Mouse (Mus musculus): ENCODE results near the gene Cars. TPM values are rescaled to one million over a fixed set of nuclear protein-coding genes. Genes with fewer than 3 reads are reported as not detected.
"Not testable (repeated sequence)": the region's sequence is repeated elsewhere in the genome, so short reads cannot be mapped to it uniquely, and the experiment has no call there.

Cars gene
- polyA plus RNA-seq (2016; fragmentation: Nextera tagmentation; extraction: Ambion mirVana): 56.7 and 59.6 TPM in 2 replicates

DNA sequence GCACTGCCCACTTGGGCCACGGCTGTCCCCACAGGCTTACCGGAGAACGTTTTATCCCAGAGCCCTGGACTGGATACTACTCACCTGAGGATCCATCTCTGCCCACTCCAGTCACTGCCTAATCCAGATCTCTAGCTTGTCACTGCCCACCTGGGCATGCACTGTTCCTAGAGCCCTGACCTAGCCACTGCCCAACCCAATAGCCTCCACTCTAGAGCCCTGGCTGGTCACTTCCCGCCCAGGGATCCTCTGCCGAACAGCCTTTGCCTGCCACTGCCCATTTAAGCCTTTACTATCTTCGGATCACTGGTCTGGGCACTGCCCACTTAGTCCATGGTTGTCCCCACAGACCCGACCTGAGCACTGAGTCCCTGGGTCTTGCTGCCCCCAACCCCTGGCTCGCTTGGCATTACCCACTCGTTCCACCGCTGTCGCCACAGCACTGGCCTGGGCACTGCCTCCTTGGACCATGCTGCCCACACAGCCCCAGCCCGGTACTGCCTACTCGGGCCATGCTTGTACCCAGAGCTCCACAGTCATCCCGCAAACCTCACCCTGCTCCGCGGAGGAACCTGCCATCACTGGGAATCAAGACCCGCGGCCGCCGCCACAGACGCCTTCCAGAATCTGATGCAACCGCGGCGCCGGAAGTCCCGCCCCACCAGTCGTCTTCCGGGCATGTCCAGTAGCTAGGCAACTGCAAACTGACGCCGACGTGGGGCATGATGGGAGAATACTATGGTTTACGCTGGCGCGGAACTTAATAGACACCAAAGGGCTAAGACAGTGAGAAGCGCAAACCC, at the start of gene Cars:
Cars (minus strand) TSS at position 663 of the 803 bp plus-strand sequence.
- peak within 1 kb of the TSS; percentile 41; the same call in 1 of the 2 replicates for H3K27ac ChIP-seq
- H3K9ac ChIP-seq (replicated peaks): peak within 1 kb of the TSS; percentile 89
- peak within 1 kb of the TSS; percentile 95 for H3K4me2 ChIP-seq
- H3K27me3 ChIP-seq: no peaks in the 10 kb centered on the region
- peak; percentile 97 for ATAC-seq (ENCODE audit: insufficient number of reproducible peaks, insufficient read depth, low FRiP score, low TSS enrichment, low read depth)
- H3K36me3 ChIP-seq: peaks cover 15% of the 10 kb centered on the region
- 3% methylated on average over 35 of the region's 35 CpGs for WGBS
- no peaks in the 10 kb centered on the region for H3K9me3 ChIP-seq
- peaks cover 17% of the 10 kb centered on the region for H3K4me1 ChIP-seq (replicated peaks)
- peak within 1 kb of the TSS; percentile 89 for H3K4me3 ChIP-seq (replicated peaks)

DNA sequence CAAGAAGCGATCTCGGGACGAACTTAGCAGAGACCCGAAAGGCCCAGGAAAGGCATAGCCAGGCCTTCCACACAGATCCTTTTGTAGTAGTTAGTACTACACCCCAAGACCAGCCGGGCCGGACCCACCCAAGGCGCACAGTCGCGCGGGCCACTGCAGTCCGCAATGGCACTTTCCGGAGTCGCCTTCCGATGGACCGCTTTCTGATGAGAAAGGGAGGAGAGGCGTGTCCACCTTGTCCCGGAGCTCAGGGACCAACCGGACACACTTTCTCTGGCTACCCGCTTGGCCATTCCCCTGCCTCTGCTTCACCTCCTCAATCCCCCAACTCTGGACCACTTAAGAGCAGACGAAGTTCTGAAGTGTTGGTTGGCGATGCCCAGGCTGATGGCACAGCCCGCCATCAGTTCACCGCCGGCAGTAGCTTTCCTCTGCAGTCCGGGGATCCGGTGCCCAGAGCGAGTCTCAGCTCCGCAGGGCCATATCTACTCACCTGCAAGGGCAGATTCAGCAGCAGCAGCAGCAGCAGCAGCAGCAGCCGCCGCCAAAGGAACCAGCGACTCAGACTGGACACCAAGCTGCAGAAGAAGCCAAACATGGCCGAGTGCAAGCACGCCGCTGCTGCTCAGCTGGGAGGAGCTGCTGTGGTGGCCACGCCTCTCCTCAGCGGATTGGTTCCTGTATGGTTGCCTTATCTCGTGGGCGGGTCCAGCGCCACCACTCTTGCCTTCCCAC, 49.3 kb upstream of the Cars start, which contains the start of gene Tnfrsf22:
Tnfrsf22 (minus strand) TSS at position 628 of the 735 bp plus-strand sequence.
- peak within 1 kb of the TSS; percentile 82 for H3K4me2 ChIP-seq
- peak within 1 kb of the TSS; percentile 71 for H3K4me3 ChIP-seq (replicated peaks)
- no peaks in the 10 kb centered on the region for H3K36me3 ChIP-seq
- no peaks in the 10 kb centered on the region for H3K4me1 ChIP-seq (replicated peaks)
- no peaks in the 10 kb centered on the region for H3K27me3 ChIP-seq
- peak; percentile 92 for ATAC-seq (ENCODE audit: insufficient number of reproducible peaks, insufficient read depth, low FRiP score, low TSS enrichment, low read depth)
- H3K9me3 ChIP-seq: peaks cover 13% of the 10 kb centered on the region; the same call in 1 of the 2 replicates
- 2% methylated on average over 39 of the region's 39 CpGs for WGBS
- H3K9ac ChIP-seq (replicated peaks): peak within 1 kb of the TSS; percentile 66
- H3K27ac ChIP-seq: 0 out of 2 replicates have a peak within 1 kb of the TSS, but pooled peaks have one; percentile 17

GRCm38 (mm10) chr7:143643949-143644348, 44.1 kb upstream of the Cars start:
- ATAC-seq (ENCODE audit: insufficient number of reproducible peaks, insufficient read depth, low FRiP score, low TSS enrichment, low read depth); H3K27me3 ChIP-seq; H3K4me3 ChIP-seq (replicated peaks); H3K36me3 ChIP-seq; H3K27ac ChIP-seq; H3K4me2 ChIP-seq; H3K4me1 ChIP-seq (replicated peaks); H3K9me3 ChIP-seq; H3K9ac ChIP-seq (replicated peaks): not testable (repeated sequence)
- 87% methylated on average over 2 of the region's 2 CpGs for WGBS

- no peak overlapping the region for H3K27ac ChIP-seq
- WGBS: 92% methylated on average over 1 of the region's 1 CpGs
- H3K27me3 ChIP-seq: no peaks in the 10 kb centered on the region
- no peak overlapping the region for H3K4me2 ChIP-seq
- no peak overlapping the region for H3K4me3 ChIP-seq (replicated peaks)
- peaks cover 11% of the 10 kb centered on the region; the same call in 1 of the 2 replicates for H3K36me3 ChIP-seq
- no peaks in the 10 kb centered on the region for H3K9me3 ChIP-seq
- no peak overlapping the region for H3K9ac ChIP-seq (replicated peaks)
- ATAC-seq (ENCODE audit: insufficient number of reproducible peaks, insufficient read depth, low FRiP score, low TSS enrichment, low read depth): no peak
- no peaks in the 10 kb centered on the region for H3K4me1 ChIP-seq (replicated peaks)
Measured at GRCm38 (mm10) chr7:143636674-143637073, 36.8 kb upstream of the Cars start.

DNA sequence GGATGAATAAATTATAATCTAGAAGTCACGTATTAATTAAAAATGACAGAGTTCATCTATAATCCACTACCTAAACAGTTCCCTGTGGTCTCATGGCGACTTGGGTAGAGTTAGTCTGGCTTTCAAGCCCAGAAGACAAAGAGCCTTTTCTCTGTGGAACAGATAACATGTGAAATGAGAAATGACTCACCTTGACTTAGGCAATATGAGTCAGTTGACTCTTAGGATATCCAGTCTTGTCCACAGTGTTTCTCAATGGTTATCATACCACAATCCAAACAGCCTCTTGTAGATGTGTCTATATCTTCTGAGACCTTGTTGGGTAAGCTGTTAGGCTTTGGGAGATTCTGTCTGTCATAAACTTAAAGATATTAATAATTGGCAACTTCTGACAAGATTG, 31.6 kb upstream of the Cars start:
- no peak overlapping the region for H3K4me2 ChIP-seq
- no peaks in the 10 kb centered on the region for H3K36me3 ChIP-seq
- no peak for ATAC-seq (ENCODE audit: insufficient number of reproducible peaks, insufficient read depth, low FRiP score, low TSS enrichment, low read depth)
- H3K4me1 ChIP-seq (replicated peaks): no peaks in the 10 kb centered on the region
- H3K4me3 ChIP-seq (replicated peaks): no peak overlapping the region
- 63% methylated on average over 2 of the region's 2 CpGs for WGBS
- H3K27me3 ChIP-seq: no peaks in the 10 kb centered on the region
- no peaks in the 10 kb centered on the region for H3K9me3 ChIP-seq
- no peak overlapping the region for H3K27ac ChIP-seq
- H3K9ac ChIP-seq (replicated peaks): no peak overlapping the region

- WGBS: 68% methylated on average over 1 of the region's 1 CpGs
- H3K9me3 ChIP-seq: no peaks in the 10 kb centered on the region
- H3K27ac ChIP-seq: no peak overlapping the region
- no peak overlapping the region for H3K4me3 ChIP-seq (replicated peaks)
- H3K27me3 ChIP-seq: no peaks in the 10 kb centered on the region
- no peak overlapping the region for H3K9ac ChIP-seq (replicated peaks)
- no peaks in the 10 kb centered on the region for H3K4me1 ChIP-seq (replicated peaks)
- H3K4me2 ChIP-seq: no peak overlapping the region
- no peaks in the 10 kb centered on the region for H3K36me3 ChIP-seq
- ATAC-seq (ENCODE audit: insufficient number of reproducible peaks, insufficient read depth, low FRiP score, low TSS enrichment, low read depth): no peak
Measured at GRCm38 (mm10) chr7:143629501-143629900, 29.6 kb upstream of the Cars start.

DNA sequence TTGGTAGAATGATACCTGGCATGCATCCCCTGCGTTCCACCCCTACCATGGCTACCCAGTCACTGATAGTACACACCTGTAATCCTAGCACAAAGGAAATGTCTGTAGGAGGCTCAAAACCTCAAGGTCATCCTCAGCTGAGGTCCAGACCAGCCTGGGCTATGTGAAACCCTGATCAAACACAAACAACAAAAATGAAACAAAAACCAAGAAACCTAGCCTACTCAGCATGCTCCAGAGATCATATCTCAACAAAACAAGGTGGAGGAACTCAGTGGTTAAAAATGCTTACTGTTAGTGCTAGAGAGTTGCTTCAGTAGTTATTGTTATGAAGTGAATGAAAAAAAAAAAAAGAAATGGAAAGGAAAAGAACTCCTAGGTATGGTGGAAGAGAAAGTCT, 28.6 kb upstream of the Cars start, which contains the start of gene Tnfrsf26:
Tnfrsf26 (minus strand) TSS at position 183 of the 400 bp plus-strand sequence.
- H3K4me1 ChIP-seq (replicated peaks): no peaks in the 10 kb centered on the region
- 92% methylated on average over 1 of the region's 1 CpGs for WGBS
- H3K4me3 ChIP-seq (replicated peaks): no peak within 1 kb of the TSS
- no peak for ATAC-seq (ENCODE audit: insufficient number of reproducible peaks, insufficient read depth, low FRiP score, low TSS enrichment, low read depth)
- no peaks in the 10 kb centered on the region for H3K9me3 ChIP-seq
- H3K27ac ChIP-seq: no peak within 1 kb of the TSS
- H3K27me3 ChIP-seq: no peaks in the 10 kb centered on the region
- H3K36me3 ChIP-seq: no peaks in the 10 kb centered on the region
- H3K4me2 ChIP-seq: no peak within 1 kb of the TSS
- no peak within 1 kb of the TSS for H3K9ac ChIP-seq (replicated peaks)

GRCm38 (mm10) chr7:143627555-143628286, 27.8 kb upstream of the Cars start:
- Histone ChIP-seq H3K9ac (replicated peaks) (no peak overlapping the region), H3K36me3 (no peaks in the 10 kb centered on the region), H3K27me3 (no peaks in the 10 kb centered on the region), H3K9me3 (no peaks in the 10 kb centered on the region), H3K27ac (no peak overlapping the region), H3K4me3 (replicated peaks) (no peak overlapping the region), H3K4me2 (no peak overlapping the region), H3K4me1 (replicated peaks) (no peaks in the 10 kb centered on the region)
- no peak for ATAC-seq (ENCODE audit: insufficient number of reproducible peaks, insufficient read depth, low FRiP score, low TSS enrichment, low read depth)
- 60% methylated on average over 10 of the region's 10 CpGs for WGBS

GRCm38 (mm10) chr7:143626178-143626577, 26.3 kb upstream of the Cars start:
- no peak overlapping the region for H3K27ac ChIP-seq
- H3K4me1 ChIP-seq (replicated peaks): no peaks in the 10 kb centered on the region
- H3K9ac ChIP-seq (replicated peaks): no peak overlapping the region
- H3K27me3 ChIP-seq: no peaks in the 10 kb centered on the region
- H3K4me3 ChIP-seq (replicated peaks): no peak overlapping the region
- no peak for ATAC-seq (ENCODE audit: insufficient number of reproducible peaks, insufficient read depth, low FRiP score, low TSS enrichment, low read depth)
- H3K36me3 ChIP-seq: no peaks in the 10 kb centered on the region
- H3K4me2 ChIP-seq: no peak overlapping the region
- 59% methylated on average over 2 of the region's 2 CpGs for WGBS
- H3K9me3 ChIP-seq: no peaks in the 10 kb centered on the region

DNA sequence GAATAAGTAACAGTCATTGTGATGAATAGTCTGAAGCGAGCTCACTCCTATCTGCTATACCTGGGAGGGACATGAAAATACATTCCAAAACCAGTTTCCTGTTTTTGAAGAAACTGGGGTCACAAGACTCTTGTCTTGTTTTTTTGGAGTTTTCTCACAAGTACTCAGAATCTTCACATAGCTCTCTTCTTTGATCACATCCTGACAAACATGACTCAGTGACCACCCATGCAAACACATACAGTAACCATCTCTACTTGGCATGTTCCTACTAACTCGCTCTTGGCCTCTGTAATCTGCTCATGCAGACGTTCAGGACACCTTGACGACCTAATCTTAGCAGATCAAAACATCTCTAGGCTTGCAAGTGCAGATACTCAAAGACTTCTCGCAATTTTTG, 25.3 kb upstream of the Cars start:
- Histone ChIP-seq H3K4me2 (no peak overlapping the region), H3K9me3 (no peaks in the 10 kb centered on the region), H3K27me3 (no peaks in the 10 kb centered on the region), H3K27ac (no peak overlapping the region), H3K36me3 (no peaks in the 10 kb centered on the region), H3K4me1 (replicated peaks) (no peaks in the 10 kb centered on the region), H3K9ac (replicated peaks) (no peak overlapping the region), H3K4me3 (replicated peaks) (no peak overlapping the region)
- WGBS: 72% methylated on average over 5 of the region's 5 CpGs
- ATAC-seq (ENCODE audit: insufficient number of reproducible peaks, insufficient read depth, low FRiP score, low TSS enrichment, low read depth): no peak

GRCm38 (mm10) chr7:143624561-143624960, 24.7 kb upstream of the Cars start:
- Histone ChIP-seq H3K27ac (no peak overlapping the region), H3K27me3 (no peaks in the 10 kb centered on the region), H3K4me3 (replicated peaks) (no peak overlapping the region), H3K36me3 (no peaks in the 10 kb centered on the region), H3K4me2 (no peak overlapping the region), H3K9ac (replicated peaks) (no peak overlapping the region), H3K9me3 (no peaks in the 10 kb centered on the region), H3K4me1 (replicated peaks) (no peaks in the 10 kb centered on the region)
- ATAC-seq (ENCODE audit: insufficient number of reproducible peaks, insufficient read depth, low FRiP score, low TSS enrichment, low read depth): no peak
- 92% methylated on average over 3 of the region's 3 CpGs for WGBS
